Mouse (Mus musculus) heart, postnatal 0 days (tissue): Measurements from ENCODE around the gene Usp39.

Experiments used
- CTCF ChIP-seq: IDR thresholded peaks from 2 replicates; pipeline ENCODE4 v1.5.1; 2016; ENCODE audit warnings: antibody characterized with exemption, control low read depth, low read depth
- EP300 ChIP-seq: IDR thresholded peaks from 2 replicates; pipeline ENCODE4 v1.6.1; 2016; ENCODE audit warnings: antibody characterized with exemption, low read depth

DNA sequence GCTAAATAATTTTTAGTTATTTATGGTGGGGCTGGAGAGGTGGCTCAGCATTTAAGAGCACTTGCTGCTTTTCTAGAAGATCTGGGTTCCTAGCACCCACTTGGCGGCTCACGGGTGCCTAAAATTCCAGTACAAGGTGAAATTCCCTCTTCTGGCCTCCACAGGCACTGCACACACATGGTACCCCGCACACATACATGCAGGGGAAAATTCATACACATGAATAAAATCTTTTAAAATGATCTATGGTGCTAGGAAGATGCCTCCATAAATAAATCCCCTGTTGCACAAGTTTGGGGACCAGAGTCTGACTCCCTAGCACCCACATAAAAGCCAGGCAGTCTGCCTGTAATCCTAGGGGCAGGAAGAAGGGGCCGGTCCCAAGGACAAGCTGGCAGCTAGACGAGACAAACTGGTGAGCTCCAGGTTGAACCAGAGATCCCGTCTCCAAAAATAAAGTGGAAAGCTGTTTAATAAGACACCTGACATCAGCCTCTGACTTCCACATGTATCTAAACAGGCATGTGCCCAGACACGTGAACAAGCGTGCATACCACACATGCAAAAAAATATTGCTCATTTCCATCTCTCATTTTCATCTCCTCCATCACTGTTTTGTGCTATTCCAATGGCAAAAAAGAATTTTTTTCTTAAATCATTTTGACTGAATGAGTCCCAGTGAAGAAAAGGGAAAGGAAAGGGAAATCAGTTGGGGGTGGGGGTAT lies 33.7 kb upstream of the Usp39 start:
- no peak for TF ChIP-seq CTCF
- TF ChIP-seq EP300 = no peak
